Mouse (Mus musculus) kidney, adult 2 months (tissue): ENCODE data around the gene Bcan.

ENCODE experiments used
- CTCF ChIP-seq: fragments of 200-500 bp; conservative IDR thresholded peaks from 2 replicates; pipeline ENCODE4 v1.5.1; 2011; ENCODE audit warnings: low read depth, mild to moderate bottlenecking, control low read depth, low read length, moderate library complexity, mixed read lengths; ENCODE audit not compliant: insufficient read depth, insufficient read length
- POLR2A ChIP-seq: fragments of 200-500 bp; IDR thresholded peaks from one replicate; pipeline ENCODE4 v1.6.1; 2011; ENCODE audit warnings: low read depth, low read length, control low read depth

DNA sequence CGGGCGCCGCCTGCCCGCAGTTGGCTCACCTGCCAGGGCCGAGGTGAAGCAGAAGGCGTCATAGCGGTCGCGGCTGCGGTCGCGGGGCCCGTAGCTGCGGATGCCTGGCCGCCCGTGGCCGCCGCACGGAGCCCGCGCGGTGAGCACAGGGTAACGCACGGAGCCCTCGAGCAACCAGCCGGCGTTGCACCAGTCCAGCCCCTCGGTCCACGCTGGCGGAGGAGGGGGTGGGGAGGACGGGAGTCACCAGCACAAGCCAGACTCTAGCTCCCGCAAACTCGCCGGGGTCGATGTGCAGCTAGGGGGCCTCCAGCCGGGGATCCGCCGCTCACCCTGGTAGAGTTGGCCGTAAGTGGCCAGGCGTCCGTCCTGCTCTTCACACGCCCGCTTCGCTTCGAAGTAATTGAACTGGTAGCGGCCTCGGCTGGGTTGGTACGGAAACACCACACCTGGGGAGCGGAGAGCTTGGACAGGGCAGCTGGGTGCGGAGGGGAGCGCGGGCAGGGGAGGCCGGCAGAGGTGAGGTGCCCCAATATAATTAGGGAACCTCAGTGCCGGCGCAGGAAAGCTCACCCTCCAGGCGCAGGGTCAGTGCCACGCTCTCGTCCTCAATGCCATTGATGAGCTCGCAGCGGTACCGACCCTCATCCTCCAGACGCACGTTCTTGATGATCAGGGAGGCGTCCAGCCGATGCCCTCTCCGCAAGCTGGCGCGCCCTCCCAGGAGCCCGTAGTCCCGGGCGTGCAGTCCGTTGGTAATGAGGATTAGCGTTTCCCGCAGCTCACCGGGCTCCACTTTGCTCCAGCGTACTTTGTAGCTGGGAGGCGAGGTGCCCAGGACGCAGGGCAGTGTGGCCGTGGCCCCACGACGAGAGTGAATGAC, 23.4 kb upstream of the Bcan start:
- TF ChIP-seq CTCF (no peak), POLR2A (no peak)
